Mouse (Mus musculus) T-helper 1 cell (primary cell): ENCODE data around the gene Pitpnc1.
"Not testable (repeated sequence)": the region's sequence is repeated elsewhere in the genome, so short reads cannot be mapped to it uniquely, and the experiment has no call there.

Experiments
- in situ Hi-C: fragments of 300-600 bp; cut with MboI, MseI; formaldehyde crosslinking; loops from one replicate; pipeline ENCODE4 v1.15.1; 2025; ENCODE audit warnings: high pct_unique_total_duplicates

The Pitpnc1 gene

DNA sequence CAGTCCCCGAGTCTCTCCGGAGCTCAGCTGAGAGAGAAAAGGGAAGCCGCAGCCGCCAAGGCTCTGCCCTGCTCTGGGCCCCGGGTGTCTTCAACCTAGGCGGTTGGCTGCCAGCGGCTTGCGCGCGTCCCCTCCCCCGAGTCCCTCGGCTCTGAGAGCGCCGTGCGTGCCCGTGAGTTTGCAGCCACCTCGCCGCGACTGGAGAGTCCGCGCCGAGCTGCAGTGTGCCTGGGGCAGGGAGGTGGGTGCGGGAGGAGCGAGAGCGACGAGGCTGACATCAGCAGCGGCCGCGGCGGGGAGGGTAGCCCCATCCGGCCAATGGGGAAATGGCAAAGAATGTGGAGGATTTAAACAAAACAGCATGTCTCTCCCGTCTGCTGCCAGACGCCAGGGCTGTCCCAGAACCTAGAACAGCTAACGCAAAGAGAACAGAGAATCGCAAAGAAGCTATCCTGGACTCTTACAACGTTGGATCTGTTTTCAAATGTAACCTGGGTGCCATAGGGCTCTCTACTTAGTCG, at the start of gene Pitpnc1:
Pitpnc1 (minus strand) TSS at position 179 of the 521 bp plus-strand sequence.
- in situ Hi-C loops = loop anchor here (5.0 to 25.0 kb wide), 5 partner anchors 78 to 1942 kb away; partner anchors contain the start of genes 9930022D16Rik and Nol11

DNA sequence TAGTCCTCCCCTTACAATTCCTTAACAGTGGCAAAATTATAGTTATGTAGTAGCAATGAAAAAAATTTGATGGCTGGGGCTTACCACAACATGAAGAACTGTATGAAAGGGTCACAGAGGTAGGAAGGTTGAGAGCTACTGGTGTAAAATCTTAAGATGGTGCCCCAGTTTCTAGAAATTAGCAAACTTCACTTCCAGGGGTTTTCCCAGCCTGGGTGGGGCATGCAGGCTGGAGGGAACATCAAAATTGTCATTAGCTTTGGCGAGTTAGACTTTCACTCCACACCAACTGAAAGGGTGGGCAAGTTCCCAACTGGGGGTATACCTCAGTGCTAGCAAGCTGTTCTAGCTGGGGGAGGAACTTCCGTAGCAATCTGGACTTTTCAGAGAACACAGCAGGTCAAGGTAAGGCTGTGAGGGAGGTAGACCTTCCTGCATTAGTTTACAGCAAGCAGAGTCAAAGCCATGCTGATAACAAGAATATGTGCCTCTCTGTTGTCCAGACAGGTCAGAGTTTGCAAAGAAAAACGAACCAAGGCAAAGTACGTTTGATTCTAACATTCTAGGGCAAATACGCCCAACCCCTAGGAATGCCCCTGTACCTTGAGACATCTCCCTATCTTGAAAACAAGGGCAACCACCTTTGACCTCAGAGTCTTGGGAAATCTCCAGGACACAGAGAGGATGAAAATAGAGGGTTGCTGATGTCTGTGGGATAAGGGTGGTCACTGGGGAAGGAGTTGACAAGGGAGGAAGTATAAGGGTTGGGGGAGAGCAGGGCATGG, 48.3 kb upstream of the Pitpnc1 start:
- in situ Hi-C loops = loop anchor here (5.0 to 10.0 kb wide), 2 partner anchors 183 to 336 kb away; no protein-coding TSS in a partner anchor

DNA sequence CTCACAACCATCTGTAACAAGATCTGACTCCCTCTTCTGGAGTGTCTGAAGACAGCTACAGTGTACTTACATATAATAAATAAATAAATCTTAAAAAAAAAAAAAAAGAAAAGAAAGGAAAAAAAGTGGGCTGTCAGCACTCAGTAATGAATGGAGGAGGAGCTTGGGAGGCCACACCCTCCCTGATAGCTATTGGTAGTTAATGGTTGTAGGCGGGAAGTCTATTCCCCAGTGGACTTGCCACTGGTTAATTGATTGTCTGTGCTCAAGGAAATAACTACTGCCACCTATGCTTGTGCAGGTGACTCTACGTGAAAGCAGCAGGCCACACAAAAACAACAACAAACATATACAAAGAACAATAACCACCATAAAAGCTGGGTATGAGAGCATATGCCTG, 45.9 kb upstream of the Pitpnc1 start:
- in situ Hi-C loops = loop anchor here (5.0 to 10.0 kb wide), 2 partner anchors 186 to 338 kb away; no protein-coding TSS in a partner anchor

DNA sequence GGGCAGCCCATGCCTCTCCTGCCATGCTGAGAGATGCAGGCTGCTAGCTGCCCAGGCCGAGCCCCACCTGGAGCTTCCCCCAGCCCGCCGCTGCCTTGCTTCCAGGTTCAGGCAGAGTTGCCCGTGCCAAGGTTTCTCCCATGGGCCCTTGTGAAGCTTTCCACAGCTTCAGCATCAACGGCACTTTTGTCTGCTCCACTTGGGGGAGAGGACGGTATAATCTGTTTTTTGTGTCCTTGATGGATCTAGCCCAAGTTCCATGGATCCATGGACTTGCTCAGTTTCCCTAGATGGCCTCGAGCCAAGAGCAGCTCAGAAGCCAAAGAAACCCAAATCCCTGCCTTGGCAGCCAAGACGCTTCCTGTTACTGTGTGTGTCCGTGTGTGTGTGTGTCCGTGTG, 42.5 kb upstream of the Pitpnc1 start:
- in situ Hi-C loops = loop anchor here (10.0 kb wide), 1 partner anchor 342 kb away; no protein-coding TSS in a partner anchor

DNA sequence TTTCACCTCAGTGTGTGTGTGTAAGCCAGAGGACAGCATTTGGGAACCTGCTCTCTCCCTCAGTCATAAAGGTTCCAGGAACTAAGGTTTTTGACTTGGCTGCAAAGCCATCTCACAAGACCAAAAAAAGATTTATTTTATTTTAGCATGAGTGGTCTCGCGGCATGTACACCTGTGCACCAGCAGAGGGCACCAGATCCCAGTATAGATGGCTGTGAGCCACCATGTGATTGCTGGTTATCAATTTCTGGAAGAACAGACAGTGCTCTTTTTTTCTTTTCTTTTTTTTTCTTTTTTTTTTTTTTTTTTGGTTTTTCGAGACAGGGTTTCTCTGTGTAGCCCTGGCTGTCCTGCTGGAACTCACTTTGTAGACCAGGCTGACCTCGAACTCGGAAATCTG, 41.5 kb upstream of the Pitpnc1 start:
- in situ Hi-C loops = loop anchor here (10.0 kb wide), 1 partner anchor 343 kb away; no protein-coding TSS in a partner anchor

DNA sequence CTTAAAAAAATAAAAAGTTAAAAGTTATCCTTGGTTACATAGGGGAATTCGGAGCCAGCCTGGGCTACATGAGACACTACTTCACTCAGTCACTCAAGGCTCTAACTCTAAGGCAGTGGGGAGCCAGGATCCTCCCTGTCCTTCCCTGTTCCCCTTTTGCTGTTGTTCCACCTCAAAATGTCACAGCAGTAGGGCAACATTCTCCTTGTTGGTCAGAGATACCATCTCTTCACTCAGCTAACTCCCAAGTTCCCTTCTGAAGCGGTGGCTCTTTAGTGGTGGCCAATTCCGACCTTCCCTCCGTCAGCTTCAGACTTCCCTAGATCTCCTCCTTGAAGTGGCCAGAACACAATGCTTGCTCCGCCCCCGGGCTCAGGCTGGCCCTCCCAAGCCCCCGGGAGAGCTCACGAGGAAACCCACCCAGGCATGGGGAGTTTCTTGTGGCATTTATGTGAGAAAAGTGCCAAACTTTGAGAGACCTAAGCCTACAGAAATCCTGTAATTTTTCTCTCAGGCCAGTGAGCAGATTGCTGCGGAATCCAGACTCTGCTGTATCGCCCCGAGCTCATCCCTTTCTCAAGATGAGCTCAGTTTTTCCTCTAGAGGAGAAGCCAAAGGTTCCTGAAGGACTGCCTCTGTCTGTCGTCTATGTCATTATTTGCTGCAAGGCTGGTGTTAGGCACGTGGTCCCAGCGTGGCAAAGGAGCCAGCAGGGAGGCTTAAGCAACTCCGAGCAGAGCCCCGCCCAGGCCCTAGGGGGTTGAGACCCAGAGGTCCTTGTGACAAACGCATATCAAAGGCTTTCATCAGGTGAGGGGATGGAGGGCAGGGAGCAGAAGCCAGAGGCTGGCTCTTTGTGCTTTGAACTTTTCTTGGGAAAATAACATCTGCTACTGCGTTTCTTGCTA, 40.1 kb upstream of the Pitpnc1 start:
- in situ Hi-C loops = loop anchor here (10.0 kb wide), 1 partner anchor 344 kb away; no protein-coding TSS in a partner anchor

DNA sequence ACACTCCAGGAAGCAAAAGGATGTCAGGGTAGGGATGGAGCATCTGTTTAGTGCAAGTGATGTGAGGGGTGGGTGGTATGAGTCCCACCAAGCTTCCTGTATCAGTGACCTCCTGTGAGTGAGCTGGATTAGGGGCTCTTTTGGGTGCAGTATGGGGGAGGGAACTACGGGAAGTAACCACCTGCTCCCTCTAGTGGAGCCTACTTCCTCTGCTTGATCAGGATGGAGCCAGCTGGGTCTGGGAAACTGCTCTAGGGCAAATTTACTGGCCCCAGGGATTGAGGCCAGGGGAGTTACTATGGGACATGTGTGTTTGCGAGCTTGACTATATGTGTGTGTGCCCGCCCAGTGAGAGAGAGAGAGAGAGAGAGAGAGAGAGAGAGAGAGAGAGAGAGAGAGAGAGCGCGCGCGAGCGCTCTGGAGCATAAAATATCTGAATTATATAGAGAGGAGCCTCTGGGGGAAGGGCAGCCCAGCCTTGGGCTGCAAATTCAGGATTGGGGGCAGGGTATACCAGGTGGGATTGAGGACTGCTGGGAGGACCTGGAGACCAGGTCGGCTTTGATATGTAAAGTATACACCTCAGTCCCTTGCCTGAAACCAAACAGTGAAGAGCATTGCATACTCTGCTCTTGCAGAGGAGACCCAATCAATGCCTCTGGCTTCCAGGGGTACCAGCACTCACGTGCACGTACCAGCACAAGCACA, 39.3 kb upstream of the Pitpnc1 start:
- in situ Hi-C loops = loop anchor here (10.0 kb wide), 1 partner anchor 345 kb away; no protein-coding TSS in a partner anchor

DNA sequence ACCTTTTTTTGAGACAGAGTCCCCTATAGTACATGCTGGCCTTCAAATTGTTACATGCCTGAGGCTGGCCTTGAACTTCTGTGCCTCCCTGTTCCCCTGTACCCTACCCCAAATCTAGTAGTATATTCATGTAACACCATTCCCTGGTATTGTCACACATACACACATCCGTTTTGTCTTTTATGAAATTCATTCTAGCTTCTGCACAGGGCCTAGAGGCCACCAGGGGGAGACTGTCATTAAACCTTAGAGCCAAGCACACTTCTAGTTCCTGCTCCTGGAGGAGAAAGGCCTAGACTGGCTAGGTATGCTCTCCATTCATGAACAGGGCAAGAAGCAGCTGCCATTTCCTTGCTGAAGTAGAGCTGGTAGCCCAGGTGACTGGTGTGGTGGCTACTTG, 35.8 kb upstream of the Pitpnc1 start:
- in situ Hi-C loops = no loop called here

DNA sequence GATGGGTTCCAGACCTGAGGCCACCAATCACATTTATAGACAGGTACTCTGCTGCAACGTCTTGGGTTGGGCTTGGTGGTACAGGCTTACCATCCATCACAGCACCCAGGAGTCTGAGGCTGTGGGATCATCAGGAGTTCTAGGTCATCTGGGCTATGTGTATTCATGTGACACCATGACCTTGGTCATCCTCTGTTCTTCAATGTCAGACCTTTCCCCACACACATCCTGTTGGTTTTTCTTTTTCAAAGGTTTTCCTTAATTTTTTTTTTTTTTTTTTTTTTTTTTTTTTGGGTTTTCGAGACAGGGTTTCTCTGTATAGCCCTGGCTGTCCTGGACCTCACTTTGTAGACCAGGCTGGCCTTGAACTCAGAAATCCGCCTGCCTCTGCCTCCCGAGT, 33.9 kb upstream of the Pitpnc1 start:
- in situ Hi-C loops = not testable (repeated sequence)

DNA sequence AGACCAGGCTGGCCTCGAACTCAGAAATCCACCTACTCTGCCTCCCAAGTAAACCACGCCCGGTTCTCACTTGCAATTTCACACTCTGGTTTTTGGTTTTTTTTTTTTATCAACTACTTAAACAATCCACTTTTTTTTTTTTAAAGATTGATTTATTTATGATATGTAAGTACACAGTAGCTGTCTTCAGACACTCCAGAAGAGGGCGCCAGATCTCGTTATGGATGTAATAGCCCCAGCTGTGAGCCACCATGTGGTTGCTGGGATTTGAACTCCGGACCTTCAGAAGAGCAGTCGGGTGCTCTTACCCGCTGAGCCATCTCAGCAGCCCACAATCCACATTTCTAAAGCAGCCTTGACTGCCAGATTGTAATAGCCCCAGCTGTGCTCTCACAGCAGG, 32.3 kb upstream of the Pitpnc1 start:
- in situ Hi-C loops = no loop called here

DNA sequence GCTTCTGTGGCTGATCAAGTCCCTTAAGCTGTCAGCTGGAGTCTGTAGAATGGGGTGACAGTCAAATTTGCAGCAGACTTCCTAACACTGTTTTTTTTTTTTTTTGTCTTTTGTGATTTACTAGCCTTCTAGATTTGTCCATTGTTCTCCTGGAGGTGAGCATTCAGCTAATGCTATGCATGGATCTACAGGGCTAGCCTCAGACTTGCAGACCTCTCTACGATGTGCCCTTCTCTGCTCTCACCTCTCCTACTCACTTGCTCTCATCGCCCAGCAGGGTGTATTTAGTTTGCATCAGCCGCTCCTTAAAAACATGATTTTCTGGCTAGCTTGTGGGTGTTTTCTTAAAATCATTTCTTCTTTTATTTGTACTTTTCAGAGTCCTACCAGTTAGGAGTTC, 13.8 kb upstream of the Pitpnc1 start:
- in situ Hi-C loops = no loop called here

DNA sequence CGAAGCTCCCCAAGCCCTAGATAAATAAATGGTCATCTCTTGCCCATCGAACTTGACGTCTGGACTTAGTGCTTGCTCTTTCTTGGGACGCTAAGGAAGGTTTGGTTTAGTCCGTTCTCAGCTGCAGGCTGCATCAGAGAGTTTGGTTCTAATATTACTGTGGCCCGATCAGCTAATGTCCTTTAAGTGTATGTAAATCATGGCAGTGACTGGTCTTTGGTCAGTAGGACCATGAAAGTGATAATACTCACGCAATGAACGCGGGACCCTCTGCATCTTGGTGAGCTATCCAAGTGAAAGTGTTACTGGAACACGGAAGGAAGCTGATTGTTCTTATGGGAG, 9.3 kb upstream of the Pitpnc1 start:
- in situ Hi-C loops = loop anchor here (10.0 kb wide), 1 partner anchor 295 kb away; the partner anchor contains the start of gene Nol11

DNA sequence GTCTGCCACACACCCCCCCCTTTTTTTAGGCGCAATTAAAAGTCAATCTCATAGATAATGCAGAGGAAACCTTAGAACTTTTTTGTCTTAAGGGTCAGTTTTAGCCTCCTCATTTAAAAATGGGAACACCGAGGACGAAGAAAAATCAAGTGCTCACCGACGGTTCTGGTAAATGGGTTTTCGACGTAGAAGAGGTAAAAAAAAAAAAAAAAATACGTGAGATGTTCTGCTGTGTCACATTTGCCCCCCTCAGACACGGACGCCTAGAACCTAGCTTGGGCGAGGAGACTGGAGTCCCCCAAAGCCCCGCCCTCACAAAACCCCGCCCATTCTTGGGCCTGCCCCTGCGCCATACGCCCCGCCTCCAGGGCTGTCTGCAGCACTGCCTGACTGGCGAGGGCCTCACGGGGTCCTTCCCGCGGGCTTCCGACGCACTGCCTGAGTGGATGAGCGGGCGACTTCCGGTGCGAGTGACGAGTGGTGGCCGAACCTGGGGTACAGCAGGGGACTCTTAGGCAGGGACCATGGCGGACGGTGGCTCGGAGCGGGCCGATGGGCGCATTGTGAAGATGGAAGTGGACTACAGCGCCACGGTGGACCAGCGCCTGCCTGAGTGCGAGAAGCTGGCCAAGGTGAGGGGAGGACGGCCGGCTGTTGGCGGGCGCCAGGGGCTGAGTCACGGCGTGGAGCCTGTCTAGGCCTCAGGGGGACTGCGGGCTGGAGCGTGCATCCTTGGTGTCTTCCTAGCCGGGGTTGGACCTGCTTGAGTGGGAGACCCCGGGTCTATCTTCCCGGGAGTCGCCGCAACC, 8.8 kb upstream of the Pitpnc1 start, which contains the start of gene Psmd12:
Psmd12 (plus strand) TSS at position 432 of the 809 bp plus-strand sequence.
- in situ Hi-C loops = loop anchor here (10.0 kb wide), 1 partner anchor 294 kb away; the partner anchor contains the start of gene Nol11

DNA sequence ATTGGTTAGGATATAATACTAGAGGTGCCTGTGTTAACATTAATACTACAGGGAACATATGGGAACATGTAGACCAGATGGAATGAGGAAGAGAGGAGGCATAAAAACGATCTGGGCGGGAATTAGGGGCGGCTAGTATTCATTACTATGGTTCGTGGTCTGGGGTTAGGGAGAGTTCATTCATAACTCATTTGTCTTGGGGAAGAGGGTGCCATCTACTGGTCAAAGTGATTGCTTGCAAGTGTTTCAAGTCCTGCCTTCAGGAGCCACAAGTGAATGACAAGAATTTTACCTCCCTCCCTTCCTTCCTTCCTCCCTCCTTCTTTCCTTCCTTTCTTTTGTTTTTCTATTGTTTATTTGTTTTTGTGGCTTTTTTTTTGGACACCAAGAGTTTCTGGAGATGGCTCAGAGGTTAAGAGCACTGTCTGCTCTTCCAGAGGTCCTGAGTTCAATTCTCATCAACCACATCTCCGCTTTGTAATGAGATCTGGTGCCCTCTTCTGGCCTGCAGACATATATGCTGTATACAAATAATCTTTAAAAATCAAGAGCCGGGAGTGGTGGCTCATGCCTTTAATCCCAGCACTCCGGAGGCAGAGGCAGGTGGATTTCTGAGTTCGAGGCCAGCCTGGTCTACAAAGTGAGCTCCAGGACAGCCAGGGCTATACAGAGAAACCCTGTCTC, 2.8 kb upstream of the Pitpnc1 start:
- in situ Hi-C loops = loop anchor here (5.0 to 25.0 kb wide), 5 partner anchors 81 to 1939 kb away; partner anchors contain the start of genes 9930022D16Rik and Nol11

DNA sequence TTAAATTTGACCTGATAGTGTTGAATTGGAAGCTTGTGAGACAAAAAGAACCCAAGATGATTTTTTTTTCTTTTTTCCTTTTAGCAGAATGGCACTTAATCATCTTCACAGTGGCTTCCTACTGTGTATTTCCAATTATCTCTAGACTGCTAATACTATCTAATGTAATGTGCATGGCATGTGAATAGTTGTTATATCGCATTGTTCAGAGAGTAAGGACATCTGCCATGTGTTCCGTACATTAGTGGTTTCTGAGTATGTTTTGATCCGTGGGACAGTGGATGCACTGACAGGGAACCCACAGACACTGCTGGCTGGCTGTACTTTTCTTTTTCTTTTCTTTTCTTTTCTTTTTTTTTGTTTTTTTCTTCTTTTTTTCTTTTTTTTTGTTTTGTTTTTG, 1.8 kb upstream of the Pitpnc1 start:
- in situ Hi-C loops = loop anchor here (5.0 to 25.0 kb wide), 5 partner anchors 80 to 1940 kb away; partner anchors contain the start of genes 9930022D16Rik and Nol11

DNA sequence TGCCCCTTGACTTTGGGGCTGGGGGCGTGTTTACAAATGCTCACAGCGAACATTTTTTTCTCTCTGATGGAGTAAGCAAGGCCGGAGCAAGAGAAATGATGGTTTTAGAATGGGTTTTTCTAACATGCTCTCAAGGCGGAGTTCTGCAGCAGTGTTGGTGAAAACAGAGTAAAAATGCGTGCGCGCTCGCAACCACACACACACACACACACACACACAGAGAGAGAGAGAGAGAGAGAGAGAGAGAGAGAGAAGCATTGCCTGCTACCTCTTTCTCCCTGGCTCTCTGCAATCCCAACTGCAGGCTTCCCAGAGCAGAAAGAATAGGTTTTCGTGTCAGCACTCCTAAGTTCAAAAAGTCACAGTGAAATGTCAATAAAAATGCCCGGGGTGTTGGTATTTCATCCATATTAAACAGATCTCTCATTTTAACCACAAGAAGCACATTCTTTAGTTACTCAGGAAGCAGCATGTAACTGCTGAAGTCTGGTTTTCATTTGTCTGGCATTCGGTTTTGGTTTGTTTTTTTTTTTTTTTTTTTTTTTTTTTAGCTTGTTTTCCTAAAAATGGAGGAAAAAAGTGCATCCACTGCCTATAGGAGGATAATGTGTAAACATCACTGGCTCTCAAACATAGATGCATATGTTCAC, 697 bp upstream of the Pitpnc1 start:
- in situ Hi-C loops = loop anchor here (5.0 to 25.0 kb wide), 5 partner anchors 79 to 1941 kb away; partner anchors contain the start of genes 9930022D16Rik and Nol11

DNA sequence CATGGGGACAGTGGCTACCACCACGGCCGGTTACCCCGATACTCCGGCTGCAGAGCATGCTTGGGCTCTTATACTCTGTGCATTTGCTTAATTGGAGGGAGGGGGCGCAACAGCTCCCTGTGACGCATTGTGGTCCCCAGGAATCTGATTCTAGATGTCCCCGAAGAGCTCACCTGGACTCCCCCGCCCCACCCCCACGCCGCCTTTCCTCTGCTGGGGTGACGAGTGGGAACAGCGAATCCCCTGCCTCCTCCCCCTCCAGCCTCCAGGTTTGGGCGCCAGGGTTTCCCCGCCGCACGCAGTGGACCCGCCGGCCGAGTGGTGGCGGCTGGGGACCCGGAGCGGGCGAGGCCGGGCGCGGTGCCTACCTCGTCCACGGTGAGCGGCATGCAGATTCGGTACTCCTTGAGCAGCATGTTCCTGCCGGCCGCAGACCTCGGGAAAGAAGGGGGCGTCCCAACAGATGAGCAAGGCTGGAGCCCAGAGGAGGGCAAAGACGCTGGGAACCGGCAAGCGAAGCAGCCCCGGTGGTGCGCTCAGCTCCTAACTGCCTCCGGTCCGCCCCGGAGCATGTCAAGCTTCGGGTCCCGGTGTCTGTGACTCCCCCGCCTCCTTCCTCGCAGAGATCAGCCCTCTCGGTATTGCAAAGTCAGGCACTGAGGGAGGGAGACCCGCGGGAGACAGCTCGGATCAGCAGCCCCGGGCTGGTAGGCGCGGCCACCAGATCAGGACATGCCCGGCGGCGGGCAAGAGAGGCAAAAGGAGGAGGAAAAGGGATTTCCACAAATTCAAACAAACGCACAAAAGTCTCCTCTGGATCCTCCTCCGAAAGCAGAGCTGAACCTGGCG, 752 bp downstream of the Pitpnc1 start:
- in situ Hi-C loops = loop anchor here (5.0 to 25.0 kb wide), 6 partner anchors 47 to 1943 kb away; partner anchors contain the start of genes 9930022D16Rik and Nol11
